In the genomic region with DNA sequence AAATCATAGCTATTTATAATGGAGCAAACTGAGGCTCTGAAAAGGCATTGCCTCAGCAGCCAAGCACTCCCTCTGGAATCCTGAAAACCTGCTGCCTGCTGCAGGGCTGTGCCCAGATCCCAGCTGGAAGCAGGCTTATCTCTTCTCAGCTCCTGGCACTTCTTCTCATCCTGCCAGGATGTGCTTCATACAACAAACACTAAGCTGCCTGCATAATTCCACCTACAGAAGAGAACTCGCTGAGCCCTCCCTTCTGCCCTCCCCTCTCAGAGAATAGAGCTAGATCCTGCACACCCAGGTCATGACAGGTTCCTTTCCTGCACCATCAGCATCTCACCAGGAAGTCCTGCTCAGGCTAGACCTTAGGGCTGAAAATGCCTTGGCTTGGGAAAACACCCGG, we compare ENCODE assay signal across 10 mouse cellular contexts.
DNase-seq lines count a peak whose midpoint lies in the region; ATAC-seq lines count a peak whose summit lies in the region.
"Had no signal": no experiment of that assay in that cellular context is flagged by ENCODE, and none has a peak within 500 bp of the region (broad histone marks: within the 10 kb centered on the region; RNA-seq: fewer than 3 reads in every experiment).

No protein-coding gene starts in this region.

- peak; percentile 54 for DNase-seq in layer of hippocampus, adult 11-12 months (ENCODE audit: low spot score)
- no peak for DNase-seq in layer of hippocampus, adult 9-10 months (ENCODE audit: low spot score)
- peak; percentile 80 to 83 for DNase-seq in cerebellum, postnatal 10 days
- DNase-seq in layer of hippocampus, postnatal 36 days = peak; percentile 20 to 41
- no peak for DNase-seq in kidney, adult 18-20 months
- no peak for DNase-seq in urinary bladder, adult 18-20 months (ENCODE audit: low spot score in 2 of 2)
- DNase-seq: heart, postnatal 36 days; liver, postnatal 0 days had no signal

- H3K27ac ChIP-seq in stomach, embryonic 15.5 days = no peak overlapping the region

- 46% methylated on average over 2 of the region's 2 CpGs for WGBS in stomach, embryonic 15.5 days

- H3K9ac ChIP-seq in stomach, embryonic 15.5 days = no peak overlapping the region
- H3K9ac ChIP-seq: liver, postnatal 0 days had no signal

- H3K9me3 ChIP-seq in stomach, embryonic 15.5 days = no peaks in the 10 kb centered on the region

- no peak overlapping the region for H3K4me3 ChIP-seq in stomach, embryonic 15.5 days (replicated peaks)
- H3K4me3 ChIP-seq: erythroblast, embryonic 14.5 days had no signal

- no peak overlapping the region for H3K4me2 ChIP-seq in stomach, embryonic 15.5 days

- H3K36me3 ChIP-seq in stomach, embryonic 15.5 days = no peaks in the 10 kb centered on the region

- no peaks in the 10 kb centered on the region for H3K27me3 ChIP-seq in stomach, embryonic 15.5 days (replicated peaks)

- H3K4me1 ChIP-seq in stomach, embryonic 15.5 days = no peaks in the 10 kb centered on the region

- ATAC-seq in stomach, embryonic 15.5 days (ENCODE audit: insufficient read depth, low FRiP score, low read depth) = 0 out of 2 replicates have a peak, but pooled peaks have one; percentile 10
- ATAC-seq: liver, postnatal 0 days had no signal

Comparison
In these comparisons a context has a peak if more than half of its experiments do, and no peak if none do; other contexts are left out.
1. DNase-seq: peak in layer of hippocampus, adult 11-12 months (single experiment), cerebellum, postnatal 10 days (2 of 2) and layer of hippocampus, postnatal 36 days (2 of 2); none in layer of hippocampus, adult 9-10 months (single experiment), kidney, adult 18-20 months (single experiment) and urinary bladder, adult 18-20 months (0 of 2).